In the genomic region with DNA sequence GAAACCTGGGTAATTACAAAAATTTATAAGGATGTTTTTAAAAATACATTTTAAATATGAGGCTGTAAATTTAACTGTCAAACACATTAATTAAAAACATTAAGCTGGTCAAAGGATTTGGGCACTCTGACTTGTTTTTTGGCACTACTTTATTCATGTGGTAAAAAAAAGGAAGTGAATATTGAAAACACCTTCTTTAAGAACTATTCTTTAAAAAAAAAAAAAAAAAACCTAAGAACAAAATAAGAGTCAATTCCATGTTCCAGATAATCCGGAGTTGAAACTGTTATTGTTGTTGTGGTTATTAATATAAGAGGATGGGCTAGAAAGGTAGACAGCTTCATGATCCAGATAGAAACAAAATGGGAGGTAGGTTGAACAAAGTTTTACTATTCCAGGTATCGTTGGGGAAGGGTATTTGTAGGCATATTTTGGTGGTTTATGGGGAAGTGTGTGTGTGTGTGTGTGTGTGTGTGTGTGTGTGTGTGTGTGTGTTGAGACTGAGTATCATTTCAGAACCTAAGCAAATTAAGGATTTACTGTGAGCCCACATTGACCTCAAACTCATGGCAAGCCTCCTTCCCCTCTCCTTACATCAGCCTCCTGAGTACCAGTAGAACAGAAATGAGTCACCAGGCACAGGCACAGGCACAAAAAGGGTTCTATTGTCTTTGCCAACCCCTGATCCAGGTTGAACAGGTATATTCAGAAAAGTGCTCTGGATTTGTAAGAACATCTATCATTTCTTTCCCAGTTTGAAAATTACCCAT, we compare ENCODE assay signal across 20 mouse cellular contexts.
"Had no signal": no experiment of that assay in that cellular context is flagged by ENCODE, and none has a peak within 500 bp of the region (broad histone marks: within the 10 kb centered on the region; RNA-seq: fewer than 3 reads in every experiment).

No protein-coding gene starts in this region.

- H3K36me3 ChIP-seq: lung, embryonic 15.5 days; midbrain, embryonic 10.5 days; midbrain, embryonic 12.5 days; neural tube, embryonic 13.5 days; neural tube, embryonic 15.5 days had no signal

- H3K4me1 ChIP-seq: lung, embryonic 15.5 days; midbrain, embryonic 10.5 days; midbrain, embryonic 12.5 days; neural tube, embryonic 13.5 days; neural tube, embryonic 15.5 days had no signal

- H3K9me3 ChIP-seq: lung, embryonic 15.5 days; midbrain, embryonic 10.5 days; midbrain, embryonic 12.5 days; neural tube, embryonic 13.5 days; neural tube, embryonic 15.5 days had no signal

- H3K4me2 ChIP-seq: lung, embryonic 15.5 days; midbrain, embryonic 12.5 days; neural tube, embryonic 13.5 days; neural tube, embryonic 15.5 days had no signal

- H3K27me3 ChIP-seq: lung, embryonic 15.5 days; midbrain, embryonic 12.5 days; neural tube, embryonic 13.5 days; neural tube, embryonic 15.5 days had no signal

- H3K9ac ChIP-seq: liver, postnatal 0 days; lung, embryonic 15.5 days; midbrain, embryonic 12.5 days; neural tube, embryonic 13.5 days; neural tube, embryonic 15.5 days had no signal

- DNase-seq: liver, postnatal 0 days; lung, adult 2 months; lung, postnatal 14 days; lung, postnatal 36 days; midbrain, embryonic 14.5 days; retina, postnatal 1 day; right cerebral cortex, adult 18-20 months; right cerebral cortex, postnatal 25 days; thymus, adult 18-20 months; thymus, postnatal 14 days; thymus, postnatal 36 days had no signal

- ATAC-seq: liver, postnatal 0 days; lung, postnatal 0 days; midbrain, embryonic 16.5 days had no signal

- H3K27ac ChIP-seq: lung, embryonic 15.5 days; macrophage; midbrain, embryonic 10.5 days; midbrain, embryonic 12.5 days; neural tube, embryonic 13.5 days; neural tube, embryonic 15.5 days had no signal

- H3K4me3 ChIP-seq: lung, embryonic 15.5 days; midbrain, embryonic 10.5 days; midbrain, embryonic 12.5 days; myocyte; neural tube, embryonic 13.5 days; neural tube, embryonic 15.5 days had no signal
